Mouse (Mus musculus) E14TG2a.4 (cell line): ENCODE data around the gene Cr1l.

Source experiments
- CTCF ChIP-seq: conservative IDR thresholded peaks from 2 replicates; pipeline ENCODE4 v1.5.1; 2014; ENCODE audit warnings: low read length
- NANOG ChIP-seq: IDR thresholded peaks from 2 replicates; pipeline ENCODE4 v1.6.1; 2014; ENCODE audit warnings: borderline replicate concordance, low read length, mixed read lengths
- POU5F1 ChIP-seq: IDR thresholded peaks from 2 replicates; pipeline ENCODE4 v1.6.1; 2014; ENCODE audit warnings: low read length, borderline replicate concordance

DNA sequence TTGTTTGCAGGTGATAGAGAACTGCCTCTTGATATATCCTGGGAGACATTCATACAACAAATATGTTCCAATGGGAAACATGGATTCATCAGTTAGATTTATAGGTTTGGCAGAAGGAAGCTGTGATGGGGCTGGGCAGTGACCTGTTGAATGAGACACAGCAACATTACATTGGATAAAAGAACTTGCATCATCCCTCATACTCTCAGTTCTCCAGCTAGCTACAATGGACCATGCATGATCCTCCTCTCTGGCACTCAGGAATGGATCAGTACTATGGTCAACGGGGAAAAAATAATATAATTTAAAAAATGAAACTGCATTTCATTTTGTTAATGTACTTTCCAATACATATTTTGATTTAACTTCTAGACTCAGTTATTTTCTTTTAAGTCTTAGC, 1.5 kb downstream of the Cr1l start:
- TF ChIP-seq CTCF (no peak), POU5F1 (no peak), NANOG (no peak)
